Mouse (Mus musculus): ENCODE measurements around the gene Atp5f1.
"Not testable (repeated sequence)": the region's sequence is repeated elsewhere in the genome, so short reads cannot be mapped to it uniquely, and the experiment has no call there.

Gene Atp5f1

DNA sequence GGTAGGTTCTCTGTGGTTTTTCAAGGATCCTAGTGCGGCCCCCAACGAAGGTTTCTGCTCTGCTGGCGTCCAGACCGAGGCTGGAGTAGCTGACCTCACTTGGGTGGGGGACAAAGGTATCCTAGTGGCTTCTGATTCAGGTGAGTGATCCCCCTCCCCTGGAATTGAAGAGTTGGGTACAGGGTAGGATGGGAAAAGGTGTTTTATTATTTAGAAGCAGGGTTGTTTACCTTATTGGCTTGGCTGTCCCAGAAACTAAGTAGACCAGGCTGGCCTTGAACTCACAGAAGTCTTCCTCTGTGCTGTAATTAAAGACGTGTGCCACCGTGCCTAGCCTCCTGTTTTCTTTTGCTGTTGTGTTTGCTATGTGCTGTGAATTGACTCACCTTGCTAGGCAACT lies at the start of gene Atp5f1:
Atp5f1 (minus strand) TSS at position 101 of the 400 bp plus-strand sequence.
- no peak for DNase-seq (ENCODE audit: low read depth in 2 of 2, low spot score in 2 of 2)

DNA sequence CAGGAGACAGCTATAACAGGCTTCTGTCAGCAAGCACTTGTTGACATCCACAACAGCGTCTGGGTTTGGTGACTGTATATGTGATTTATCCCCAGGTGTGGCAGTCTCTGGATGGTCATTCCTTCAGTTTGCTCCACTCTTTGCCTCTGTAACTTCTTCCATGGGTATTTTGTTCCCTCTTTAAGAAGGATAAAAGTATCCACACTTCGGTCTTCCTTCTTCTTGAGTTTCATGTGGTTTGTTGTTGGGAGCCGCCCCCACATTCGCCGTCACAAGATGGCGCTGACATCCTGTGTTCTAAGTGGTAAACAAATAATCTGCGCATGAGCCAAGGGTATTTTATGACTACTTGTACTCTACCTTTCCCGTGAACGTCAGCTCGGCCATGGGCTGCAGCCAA lies 43.5 kb upstream of the Atp5f1 start:
- DNase-seq (ENCODE audit: low read depth in 2 of 2, low spot score in 2 of 2), result not testable (repeated sequence)

DNA sequence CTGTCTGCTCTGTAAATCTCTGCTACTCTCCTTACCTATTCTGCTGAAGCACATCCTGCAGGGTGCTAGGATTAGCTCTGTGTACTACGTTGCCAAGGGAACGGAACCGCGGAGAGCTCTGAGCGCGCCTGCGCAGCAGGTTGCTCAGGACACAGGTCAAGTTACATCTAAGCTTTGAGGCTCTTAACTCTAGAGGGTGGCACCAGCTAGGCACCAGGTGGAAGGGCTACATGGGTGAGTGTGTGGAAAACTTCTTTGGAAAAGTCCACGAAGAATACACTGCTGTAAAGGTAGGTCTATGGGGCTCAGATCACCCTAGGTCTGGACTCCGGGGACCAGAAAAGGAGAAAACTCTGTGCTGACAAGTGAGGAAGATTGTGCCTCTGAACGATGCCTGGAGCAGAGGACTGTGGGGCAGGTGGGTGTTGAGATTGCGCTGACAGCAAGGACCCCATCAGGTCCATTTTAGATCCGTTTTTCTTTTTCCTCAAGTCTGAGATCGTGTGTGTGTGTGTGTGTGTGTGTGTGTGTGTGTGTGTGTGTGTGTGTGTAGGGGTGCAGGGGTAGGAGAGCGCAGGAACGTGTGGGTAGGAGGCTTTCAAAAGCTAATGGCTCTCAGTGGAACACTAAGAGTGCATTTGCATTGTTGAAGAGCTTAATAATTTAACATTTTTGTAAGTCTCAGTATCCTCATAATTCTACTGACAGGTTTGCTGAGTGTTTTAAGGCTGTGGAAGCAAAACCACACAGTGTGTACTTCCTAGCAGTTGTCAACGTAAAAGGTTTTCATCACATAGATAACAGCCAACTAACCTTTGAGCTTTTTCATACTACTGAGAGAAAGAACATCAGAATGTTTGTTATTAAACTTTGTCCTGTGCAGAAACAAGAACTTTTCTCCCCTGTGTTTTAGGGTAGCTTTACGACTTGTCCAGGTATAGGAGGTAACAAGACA lies 41.8 kb upstream of the Atp5f1 start:
- peak; percentile 5 to 19 for DNase-seq (ENCODE audit: low read depth in 2 of 2, low spot score in 2 of 2)

DNA sequence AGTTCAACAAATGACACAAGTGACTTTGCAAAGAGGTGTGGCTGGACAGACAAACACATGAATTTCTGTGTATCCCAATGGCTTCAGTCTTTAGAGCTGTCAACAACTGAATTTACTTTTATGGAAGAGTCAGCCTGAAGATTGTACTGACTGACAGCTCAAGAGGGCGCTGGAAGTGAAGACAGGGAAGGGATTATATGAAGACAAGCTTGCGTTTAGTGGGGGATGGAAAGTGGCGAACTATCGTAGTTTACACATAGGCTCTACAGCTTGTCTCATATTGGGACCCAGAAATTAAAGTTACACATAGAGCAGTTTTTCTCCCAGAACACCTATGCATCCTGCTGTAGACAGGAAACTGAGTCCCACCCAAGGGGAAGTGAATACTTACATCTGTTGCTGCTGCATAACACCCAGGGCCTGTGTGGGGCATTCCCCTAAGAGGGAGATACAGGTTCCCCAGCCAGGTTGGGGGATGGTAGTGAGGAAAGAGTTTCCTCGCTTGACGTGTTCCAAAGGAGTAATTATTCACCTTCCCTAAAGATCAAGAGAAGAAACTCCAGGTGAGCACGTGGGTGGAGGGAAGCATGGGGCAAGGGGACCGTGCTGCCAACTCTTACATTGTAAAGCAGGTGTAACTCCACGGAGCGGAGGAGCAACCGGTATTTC lies 40.9 kb upstream of the Atp5f1 start:
- DNase-seq (ENCODE audit: low read depth in 2 of 2, low spot score in 2 of 2), result no peak

DNA sequence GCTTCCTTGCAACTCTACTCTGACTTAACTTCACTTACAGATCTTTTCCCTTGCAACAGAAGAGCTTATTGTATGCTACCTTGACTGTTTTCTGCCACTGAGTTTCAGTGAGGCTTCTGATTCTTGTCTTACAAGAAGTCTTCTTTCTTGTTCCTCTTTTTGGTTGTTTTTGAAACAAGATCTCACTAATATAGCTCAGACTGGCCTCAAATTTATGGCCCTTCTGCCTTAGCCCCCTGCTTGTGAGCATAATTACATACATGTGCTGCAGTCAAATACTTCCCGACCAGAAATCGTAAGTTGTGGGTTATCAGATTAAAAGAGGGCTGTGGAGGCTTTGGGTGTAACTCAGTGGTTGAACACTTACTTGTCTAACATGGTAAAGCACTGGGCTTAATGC lies 34.8 kb upstream of the Atp5f1 start:
- no peak for DNase-seq (ENCODE audit: low read depth in 2 of 2, low spot score in 2 of 2)

DNA sequence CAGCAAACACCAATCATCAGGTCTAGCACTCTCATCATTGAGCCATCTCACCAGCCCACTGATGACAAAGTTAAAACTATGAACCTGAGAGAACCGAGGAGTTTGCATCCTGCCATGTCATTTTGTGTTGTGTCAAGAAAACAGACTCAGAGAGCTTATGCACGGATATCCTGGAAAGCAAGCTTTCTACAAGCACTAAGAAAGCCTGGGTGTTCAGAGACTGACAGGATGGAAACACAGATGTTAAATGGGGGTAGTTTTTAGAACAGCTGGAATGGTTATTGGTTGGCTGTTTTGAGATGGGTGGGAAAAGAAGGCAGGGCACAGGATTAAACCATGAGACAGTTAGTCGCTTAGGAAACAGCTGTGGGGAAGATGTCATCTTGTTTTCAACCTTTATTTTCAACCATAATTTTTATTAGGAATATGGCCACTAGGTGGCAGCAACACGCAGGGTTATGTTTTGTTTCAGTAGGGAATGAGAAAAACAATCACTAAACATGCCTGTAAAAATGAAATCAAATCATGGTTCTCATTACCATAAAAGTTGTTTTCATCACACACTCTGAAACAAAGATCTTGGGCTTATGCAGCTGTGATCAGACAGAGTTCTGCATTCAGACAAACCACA lies 31.9 kb upstream of the Atp5f1 start:
- peak; percentile 44 to 72 for DNase-seq (ENCODE audit: low read depth in 2 of 2, low spot score in 2 of 2)

DNA sequence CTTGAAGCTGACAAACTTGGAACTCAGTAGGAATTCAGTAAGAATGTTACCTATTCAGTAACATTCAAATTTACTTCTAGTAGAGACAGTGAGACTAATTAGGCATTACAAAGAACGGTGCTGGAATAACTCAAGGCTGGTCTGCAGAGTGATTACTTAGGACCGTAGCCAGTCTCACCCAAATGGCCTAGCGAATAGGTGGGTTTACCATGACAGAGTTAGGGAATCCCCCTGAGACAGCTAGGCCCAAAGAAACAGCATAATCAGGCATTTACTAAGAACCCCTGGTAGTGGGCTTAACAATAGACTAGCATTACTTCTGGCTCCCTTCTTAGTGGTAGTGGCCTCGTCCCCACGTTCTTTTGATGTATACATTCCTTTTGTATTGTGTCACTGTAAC lies 29.7 kb upstream of the Atp5f1 start:
- DNase-seq (ENCODE audit: low read depth in 2 of 2, low spot score in 2 of 2), result not testable (repeated sequence)

DNA sequence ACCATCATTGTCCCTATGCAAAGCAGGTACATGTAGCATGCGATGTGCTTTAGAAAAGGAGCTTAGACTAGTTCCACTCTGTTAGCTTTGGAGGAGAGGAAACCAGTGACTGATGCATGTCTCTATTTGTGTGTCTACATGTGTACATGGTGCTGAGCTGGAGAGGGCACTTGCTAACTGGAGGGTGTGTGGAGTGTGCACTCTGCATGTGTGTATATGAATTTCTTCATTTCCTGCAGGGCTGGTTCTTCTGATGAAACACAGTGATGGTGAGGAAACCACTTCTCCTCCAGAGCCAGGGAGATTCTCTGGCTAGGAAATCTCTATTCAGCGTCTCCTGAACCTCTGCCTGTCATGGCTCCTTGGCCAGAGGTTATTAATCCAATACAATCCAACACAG lies 14.3 kb upstream of the Atp5f1 start:
- no peak for DNase-seq (ENCODE audit: low read depth in 2 of 2, low spot score in 2 of 2)

DNA sequence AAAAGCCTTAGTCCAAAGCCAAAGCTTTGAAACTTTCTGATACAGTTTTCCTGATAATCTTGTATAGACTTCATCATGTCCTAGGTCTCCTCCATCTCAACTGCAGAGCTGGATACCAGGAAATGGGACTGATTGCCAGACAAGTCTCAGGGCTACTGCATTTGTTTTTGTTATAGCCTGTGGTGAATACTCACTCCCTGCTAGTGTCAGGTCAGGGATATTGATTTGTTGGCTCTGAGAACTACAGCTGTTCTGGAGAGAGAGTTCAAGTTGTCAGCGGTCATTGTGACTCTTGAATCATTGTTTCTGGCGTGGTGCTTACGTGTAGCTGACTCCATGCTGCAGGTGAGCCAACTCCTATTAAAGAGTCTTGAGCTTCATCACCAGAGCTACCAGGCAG lies 13.5 kb upstream of the Atp5f1 start, which contains the start of gene Ovgp1:
Ovgp1 (plus strand) TSS at position 301 of the 400 bp plus-strand sequence.
- no peak for DNase-seq (ENCODE audit: low read depth in 2 of 2, low spot score in 2 of 2)

DNA sequence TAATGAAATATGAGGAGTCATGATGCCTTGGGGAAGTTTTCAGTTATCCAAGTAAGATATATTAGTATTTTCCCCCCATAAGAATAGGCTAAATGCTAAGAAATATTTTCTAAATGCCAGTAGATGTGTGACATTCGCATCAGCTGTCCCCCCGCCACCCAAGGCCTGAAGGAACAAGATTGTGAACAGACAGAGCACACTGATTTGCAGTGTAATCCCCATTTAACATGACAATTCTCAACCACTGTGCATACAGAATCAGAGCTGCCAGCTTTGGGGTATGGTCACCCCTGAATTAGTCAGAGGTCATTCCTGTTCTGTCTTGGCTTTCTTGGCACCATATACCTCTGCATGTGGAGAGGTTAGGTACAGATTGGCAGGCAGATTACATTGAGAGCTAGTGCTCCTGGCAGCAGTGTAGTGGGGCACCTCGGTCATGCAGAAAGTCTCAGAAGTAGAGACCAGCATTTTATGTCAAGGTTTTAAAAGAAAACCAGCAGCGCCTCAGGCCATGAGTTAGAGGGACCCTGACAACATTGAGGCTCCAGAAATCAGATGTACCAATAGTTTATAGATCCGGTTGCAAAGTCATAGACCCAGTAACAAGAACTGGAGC lies 12.0 kb upstream of the Atp5f1 start:
- DNase-seq (ENCODE audit: low read depth in 2 of 2, low spot score in 2 of 2), result no peak

DNA sequence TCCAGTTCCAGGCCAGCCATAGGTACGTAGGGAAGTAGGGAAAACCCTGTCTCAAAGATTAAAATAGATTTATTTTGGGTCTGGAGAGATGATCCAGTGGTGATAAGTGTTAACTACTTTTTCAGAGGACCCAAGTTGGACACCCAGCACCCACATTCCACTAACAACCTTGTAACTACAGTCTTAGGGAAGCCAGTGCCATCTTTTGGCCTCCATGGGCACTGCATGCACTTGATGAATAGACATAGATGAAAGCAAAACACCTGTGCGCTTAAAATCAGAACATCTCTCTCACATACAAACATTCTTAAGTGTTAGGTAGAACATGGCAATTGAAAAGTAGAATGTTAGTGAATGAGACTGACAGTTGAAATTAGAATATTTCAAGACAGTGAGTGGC lies 801 bp upstream of the Atp5f1 start:
- no peak for DNase-seq (ENCODE audit: low read depth in 2 of 2, low spot score in 2 of 2)

DNA sequence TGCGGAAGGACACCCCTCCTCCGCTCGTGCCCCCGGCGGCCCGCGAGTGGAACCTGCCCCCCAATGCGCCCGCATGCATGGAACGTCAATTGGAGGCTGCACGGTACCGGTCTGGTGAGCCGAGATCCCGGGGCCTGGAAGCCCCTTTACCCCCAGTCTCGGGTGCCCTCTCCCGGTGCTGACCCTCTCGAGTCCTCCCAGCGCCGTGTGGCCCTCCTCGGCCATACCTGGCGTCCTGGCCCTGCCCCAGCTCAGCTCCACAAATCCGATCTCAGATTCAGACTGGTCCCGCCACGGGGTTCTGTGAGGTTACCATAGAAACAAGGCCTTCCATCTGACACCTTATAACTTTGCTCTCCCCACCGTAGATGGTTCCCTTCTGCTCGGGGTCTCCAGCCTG lies 314 bp downstream of the Atp5f1 start:
- DNase-seq (ENCODE audit: low read depth in 2 of 2, low spot score in 2 of 2), result no peak

DNA sequence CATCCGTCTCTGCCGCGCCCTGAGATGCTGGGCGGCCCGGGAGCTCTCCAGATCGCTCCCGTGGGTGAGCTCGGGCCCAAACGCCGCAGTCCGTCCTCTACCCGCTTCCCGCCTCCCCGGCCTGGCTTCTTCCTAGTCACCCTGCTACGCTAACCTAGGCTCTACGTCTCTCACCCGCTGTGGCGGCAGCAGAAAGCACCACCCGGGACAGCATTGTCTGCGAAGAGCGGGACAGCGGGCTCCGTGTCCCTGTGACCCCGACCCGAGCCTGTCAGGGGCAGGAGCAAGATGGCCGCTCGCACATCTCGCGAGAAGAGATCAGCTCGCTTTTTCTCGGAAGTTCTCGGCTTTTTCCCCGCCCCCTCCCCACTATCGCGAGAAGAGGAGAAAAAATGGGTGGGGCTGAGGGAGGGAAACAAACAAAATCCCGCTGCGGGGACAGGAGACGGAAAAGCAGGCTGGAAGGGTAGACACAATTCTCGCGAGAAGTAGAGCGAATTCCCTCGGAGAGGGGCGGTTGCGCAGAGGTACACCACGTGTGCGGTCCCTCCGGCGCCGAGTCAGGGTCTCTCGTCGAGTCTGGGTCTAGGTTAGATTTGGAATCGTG lies 822 bp downstream of the Atp5f1 start, which contains the start of gene Wdr77:
Wdr77 (plus strand) TSS at position 396 of the 607 bp plus-strand sequence.
- DNase-seq (ENCODE audit: low read depth in 2 of 2, low spot score in 2 of 2), result peak; percentile 96 to 97

DNA sequence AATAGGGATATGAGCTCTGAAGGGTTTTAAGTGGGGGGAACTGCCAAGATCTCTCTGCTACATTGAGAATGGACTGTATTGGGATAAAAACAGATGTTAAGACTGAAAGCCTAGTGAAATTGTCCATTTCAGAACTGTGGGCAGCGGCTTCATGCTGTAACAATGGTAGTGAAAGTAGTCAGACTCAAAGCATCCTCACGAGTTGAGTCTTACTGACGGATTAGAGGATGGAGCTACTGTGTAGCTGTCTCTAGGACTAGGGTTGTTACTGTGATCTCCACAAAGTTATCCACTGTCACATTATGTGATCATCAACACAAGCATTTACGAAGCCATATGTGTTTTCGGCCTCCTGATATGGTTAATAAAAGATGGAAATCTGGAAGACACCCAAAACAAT lies 1.7 kb downstream of the Atp5f1 start:
- DNase-seq (ENCODE audit: low read depth in 2 of 2, low spot score in 2 of 2), result no peak

DNA sequence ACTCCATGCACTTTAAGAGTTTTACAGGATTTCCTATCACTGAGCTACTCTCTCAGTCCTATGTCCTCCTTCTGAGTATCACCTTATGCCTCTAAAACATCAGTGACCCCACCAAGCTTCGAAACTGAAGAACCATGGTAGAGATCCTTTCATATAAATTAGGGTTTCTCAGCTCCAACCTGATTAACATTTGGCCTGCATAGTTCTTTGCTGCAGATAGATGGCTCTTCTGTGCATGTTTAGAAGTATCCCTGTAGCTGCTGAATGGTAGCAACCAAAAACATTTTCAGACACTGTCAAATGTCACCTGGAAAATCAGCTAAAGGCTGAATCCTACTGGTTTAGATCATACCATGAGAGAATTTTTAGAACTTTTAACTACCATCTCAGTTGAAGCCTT lies 2.7 kb downstream of the Atp5f1 start:
- no peak for DNase-seq (ENCODE audit: low read depth in 2 of 2, low spot score in 2 of 2)

DNA sequence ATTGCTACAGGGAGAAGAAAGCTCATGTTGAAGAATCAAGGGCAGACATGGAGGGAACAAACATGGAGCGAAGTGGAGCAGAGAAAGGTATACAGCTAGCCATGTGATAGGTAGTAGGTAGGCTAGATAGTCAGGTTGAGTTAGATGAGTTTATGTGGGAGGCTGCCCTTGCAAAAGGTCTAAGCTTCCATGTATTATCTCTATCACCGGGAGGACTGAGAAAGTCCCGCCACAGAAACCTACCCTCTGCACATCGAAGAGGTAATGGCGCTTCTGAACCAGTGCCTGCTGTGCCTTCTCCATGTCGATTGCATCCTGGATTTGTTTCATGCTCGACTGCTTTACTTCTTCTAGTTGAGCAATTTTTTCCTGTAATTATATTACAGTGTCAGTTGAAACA lies 8.6 kb downstream of the Atp5f1 start:
- no peak for DNase-seq (ENCODE audit: low read depth in 2 of 2, low spot score in 2 of 2)

DNA sequence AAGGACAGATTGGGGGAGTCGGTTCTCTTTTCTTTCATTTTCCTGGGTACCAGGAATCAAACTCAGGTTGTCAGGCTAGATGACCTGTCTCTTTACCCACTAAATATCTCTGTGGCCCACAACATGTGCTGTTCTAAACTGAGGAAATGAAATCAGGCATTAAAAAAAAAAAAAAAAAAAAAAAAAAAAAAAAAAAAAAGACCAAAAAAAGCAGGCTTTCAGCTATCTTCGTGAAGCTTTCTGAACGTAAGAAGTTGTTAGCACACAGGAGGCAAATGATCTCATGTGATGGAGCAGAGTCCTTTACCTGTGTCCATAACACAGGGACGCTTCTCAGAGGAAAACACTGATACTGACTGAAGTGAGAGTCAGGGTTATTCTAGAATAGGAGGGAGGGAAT lies 23.8 kb downstream of the Atp5f1 start:
- DNase-seq (ENCODE audit: low read depth in 2 of 2, low spot score in 2 of 2), result no peak

DNA sequence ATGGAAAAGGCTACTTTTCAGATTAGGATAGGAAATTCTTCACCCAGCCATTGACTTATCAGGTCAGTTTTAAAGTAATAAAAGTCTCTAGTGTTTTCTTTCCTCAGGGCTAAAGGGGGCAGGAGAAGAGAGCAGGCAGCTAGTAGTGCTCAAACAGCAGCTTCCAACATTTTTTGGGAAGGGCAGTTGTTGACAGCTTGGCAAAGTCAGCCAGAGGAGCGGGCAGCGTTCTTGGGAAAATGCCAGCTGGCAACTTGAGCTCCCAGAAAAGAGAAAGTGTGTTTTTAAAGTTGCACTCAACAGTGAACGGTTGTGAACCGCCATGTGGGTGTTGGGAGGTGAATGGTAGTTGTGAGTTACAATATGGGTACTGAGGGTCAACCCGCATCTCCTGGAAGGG lies 24.9 kb downstream of the Atp5f1 start:
- no peak for DNase-seq (ENCODE audit: low read depth in 2 of 2, low spot score in 2 of 2)

DNA sequence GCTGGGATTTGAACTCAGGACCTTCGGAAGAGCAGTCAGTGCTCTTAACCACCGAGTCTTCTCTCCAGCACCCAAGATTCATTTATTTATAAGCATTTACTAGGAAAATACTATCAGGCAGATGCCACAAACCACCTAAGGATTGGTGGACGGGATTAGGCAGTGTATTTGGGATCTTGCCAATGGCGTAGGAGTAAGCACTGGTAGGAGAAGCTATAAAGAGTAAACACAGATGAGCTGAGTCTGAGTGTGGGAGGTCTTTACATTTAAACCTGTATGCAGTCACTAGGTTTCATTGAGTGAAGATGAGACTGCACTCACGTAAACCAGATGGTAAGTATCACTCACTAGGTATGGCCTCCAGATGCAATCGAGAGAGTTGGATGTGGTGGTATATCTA lies 26.0 kb downstream of the Atp5f1 start:
- no peak for DNase-seq (ENCODE audit: low read depth in 2 of 2, low spot score in 2 of 2)

DNA sequence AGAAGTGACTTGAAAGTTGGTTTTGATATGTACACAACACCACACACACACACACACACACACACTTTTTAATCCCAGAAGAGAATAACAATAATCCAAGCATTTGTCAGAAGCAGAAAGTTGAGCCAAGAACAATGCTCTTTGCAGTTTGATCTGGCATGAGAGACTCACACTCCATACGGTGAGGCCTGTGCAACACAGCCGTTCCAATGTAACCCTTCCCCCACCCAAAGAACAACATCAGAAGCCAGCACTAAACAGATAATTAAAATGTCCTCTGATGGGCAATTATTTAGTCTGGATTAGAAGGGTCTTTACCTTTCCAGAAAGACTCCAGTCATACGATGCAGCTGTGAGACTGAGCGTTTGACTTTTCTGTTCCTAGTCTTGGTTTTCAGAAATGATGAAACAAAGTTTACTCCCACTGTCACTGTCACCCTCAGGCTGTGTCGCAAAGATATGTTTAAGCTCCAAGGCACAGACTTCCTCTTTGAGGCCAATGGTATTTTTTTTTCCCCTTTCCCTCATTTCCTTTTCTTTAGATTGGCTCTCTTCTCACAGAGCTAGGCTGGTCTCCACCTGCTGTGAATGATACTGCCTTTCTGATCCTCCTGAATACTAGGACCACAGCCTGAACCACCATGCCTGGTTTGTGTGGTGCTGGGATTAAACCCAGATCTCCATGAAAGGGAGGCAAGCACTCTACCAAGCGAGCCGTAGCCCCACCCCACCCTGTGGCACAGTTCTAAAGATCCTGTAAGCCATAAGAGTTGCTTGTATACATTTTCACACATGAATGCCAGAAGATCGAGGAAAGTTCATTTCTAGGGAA lies 27.4 kb downstream of the Atp5f1 start, which contains the start of gene I830077J02Rik:
I830077J02Rik (minus strand) TSS at position 425 of the 832 bp plus-strand sequence.
- no peak for DNase-seq (ENCODE audit: low read depth in 2 of 2, low spot score in 2 of 2)
